Mouse (Mus musculus) lung, embryonic 15.5 days (tissue): ENCODE measurements around the gene Kcnh4. TPM values are rescaled to one million over a fixed set of nuclear protein-coding genes. Genes with fewer than 3 reads are reported as not detected.
"Not testable (repeated sequence)": the region's sequence is repeated elsewhere in the genome, so short reads cannot be mapped to it uniquely, and the experiment has no call there.

ENCODE experiments used
- ATAC-seq: fragments of 200-750 bp; cut with Nextera tagmentation; 2 replicates; pipeline ENCODE4 v1.8.0; 2017; ENCODE audit warnings: moderate number of reproducible peaks, borderline replicate concordance; ENCODE audit not compliant: low FRiP score, low TSS enrichment; ENCODE audit errors: extremely low read depth
- H3K27ac ChIP-seq: fragments of 300-500 bp; sonication (generic); 2 replicates; pipeline ENCODE4 v1.5.1; 2015; ENCODE audit warnings: moderate library complexity, mild to moderate bottlenecking, inconsistent platforms
- H3K27me3 ChIP-seq: fragments of 300-500 bp; sonication (generic); 2 replicates; pipeline ENCODE4 v1.6.1; 2015; ENCODE audit warnings: inconsistent platforms
- H3K36me3 ChIP-seq: fragments of 300-500 bp; sonication (generic); 2 replicates; pipeline ENCODE4 v1.6.1; 2015; ENCODE audit warnings: inconsistent platforms
- H3K4me1 ChIP-seq: fragments of 300-500 bp; sonication (generic); 2 replicates; pipeline ENCODE4 v1.6.1; 2015; ENCODE audit warnings: inconsistent platforms
- H3K4me2 ChIP-seq: fragments of 300-500 bp; sonication (generic); 2 replicates; pipeline ENCODE4 v1.6.1; 2015; ENCODE audit warnings: inconsistent platforms, mild to moderate bottlenecking, moderate library complexity
- H3K4me3 ChIP-seq: fragments of 300-500 bp; sonication (generic); 2 replicates; pipeline ENCODE4 v1.5.1; 2015; ENCODE audit warnings: mild to moderate bottlenecking, inconsistent platforms
- H3K9ac ChIP-seq: fragments of 300-500 bp; sonication (generic); 2 replicates; pipeline ENCODE4 v1.6.1; 2015; ENCODE audit warnings: inconsistent platforms
- H3K9me3 ChIP-seq: fragments of 300-500 bp; sonication (generic); 2 replicates; pipeline ENCODE4 v1.6.1; 2016; ENCODE audit warnings: inconsistent platforms
- WGBS: fragments of 180-500 bp; shearing (Covaris S2); methylation state at CpG from one replicate; pipeline ENCODE4 v1.1.7; 2015; 5-methylcytosine and 5-hydroxymethylcytosine counted together
- polyA plus RNA-seq: library from polyadenylated mRNA; unstranded; fragments of >200 nt; fragmentation: Nextera tagmentation; extraction: Ambion mirVana; gene quantifications from 2 replicates; pipeline ENCODE4 v1.2.1, GENCODE M21; 2015

Kcnh4 gene
- polyA plus RNA-seq = 0.04 TPM in 1 of 2 replicates, not detected in the other

DNA sequence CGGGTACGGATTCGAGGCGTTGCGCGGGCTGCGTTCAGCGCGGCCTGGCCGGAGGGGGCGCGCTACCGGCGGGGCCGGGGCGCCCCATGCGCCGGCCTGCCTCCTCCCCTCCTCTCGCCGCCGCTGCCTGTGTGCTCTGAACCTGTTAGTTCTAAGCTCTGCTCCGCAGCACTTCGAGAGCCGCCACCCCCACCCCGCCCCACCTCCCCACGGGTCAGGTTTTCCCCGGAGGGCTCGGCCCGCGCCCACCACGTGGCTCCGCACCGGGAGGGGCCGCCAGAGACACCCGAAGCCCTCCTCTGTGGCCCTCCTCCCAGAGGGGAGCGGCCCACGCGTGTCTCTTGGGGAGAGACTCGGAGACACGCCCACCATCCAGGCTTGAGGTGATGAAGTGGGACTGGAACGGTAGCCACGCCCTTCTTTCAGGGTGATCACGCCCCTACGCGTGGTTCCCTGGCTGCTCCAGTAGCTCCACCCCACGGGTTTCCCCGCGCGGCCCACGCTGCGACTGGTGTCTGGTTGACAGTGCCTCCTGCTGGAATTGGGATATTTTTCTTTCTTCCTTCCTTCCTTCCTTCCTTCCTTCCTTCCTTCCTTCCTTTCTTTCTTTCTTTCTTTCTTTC lies at the start of gene Kcnh4:
TSS of gene Kcnh4 (minus strand) at position 332 of the 623 bp plus-strand sequence.
- Histone ChIP-seq H3K4me3 (peak within 1 kb of the TSS; percentile 28), H3K27ac (no peak within 1 kb of the TSS), H3K9me3 (no peaks in the 10 kb centered on the region), H3K4me2 (peak within 1 kb of the TSS; percentile 63), H3K9ac (no peak within 1 kb of the TSS), H3K4me1 (peaks cover 17% of the 10 kb centered on the region), H3K36me3 (no peaks in the 10 kb centered on the region), H3K27me3 (peaks cover 37% of the 10 kb centered on the region)
- 1% methylated on average over 51 of the region's 51 CpGs for WGBS
- 0 out of 2 replicates have a peak, but pooled peaks have one; percentile 8 for ATAC-seq

DNA sequence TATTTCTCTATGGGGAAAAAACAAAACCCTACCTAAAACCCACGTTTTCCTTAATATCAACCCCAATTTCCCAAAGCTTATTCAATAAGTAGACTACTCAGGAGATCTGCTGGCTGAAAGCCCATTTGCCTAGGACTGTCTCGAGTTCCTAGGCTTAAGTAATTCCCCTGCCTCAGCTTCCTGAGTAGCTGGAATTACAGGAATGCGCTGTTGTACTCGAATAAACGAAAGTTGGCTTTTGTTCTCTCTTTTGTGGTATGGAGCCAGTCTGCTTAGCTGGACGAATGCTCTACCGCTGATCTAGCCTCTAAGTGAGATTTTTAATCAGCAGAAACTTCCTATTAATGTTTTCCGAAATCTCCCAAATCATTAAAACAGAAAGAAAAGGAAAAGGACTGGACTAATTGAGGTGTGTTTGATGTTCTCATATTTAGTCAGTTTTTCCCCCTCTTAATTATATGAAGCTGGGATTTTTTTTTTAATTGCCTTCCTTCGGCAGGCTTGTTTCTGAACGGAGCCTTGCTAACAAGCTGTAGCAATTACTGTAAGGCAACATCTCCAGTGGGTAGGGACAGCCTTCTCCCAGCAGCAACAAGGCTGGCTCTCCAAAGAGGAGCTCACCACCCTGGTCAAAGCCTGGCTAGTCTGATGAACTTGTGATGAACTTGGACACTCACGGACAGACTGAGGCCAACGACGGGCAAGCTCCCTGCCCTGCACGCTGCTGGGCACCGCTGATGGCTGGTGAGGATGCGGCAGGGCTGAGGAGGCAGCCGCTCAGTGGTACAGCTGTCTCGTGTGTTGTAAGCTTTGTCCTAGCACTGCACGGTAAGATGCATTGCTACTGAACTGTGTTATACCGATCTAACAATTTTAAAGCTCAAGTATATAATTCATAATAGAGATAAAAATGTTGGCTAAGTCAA lies 46.9 kb upstream of the Kcnh4 start:
- no peak for ATAC-seq
- H3K4me1 ChIP-seq = no peaks in the 10 kb centered on the region
- 68% methylated on average over 20 of the region's 20 CpGs for WGBS

DNA sequence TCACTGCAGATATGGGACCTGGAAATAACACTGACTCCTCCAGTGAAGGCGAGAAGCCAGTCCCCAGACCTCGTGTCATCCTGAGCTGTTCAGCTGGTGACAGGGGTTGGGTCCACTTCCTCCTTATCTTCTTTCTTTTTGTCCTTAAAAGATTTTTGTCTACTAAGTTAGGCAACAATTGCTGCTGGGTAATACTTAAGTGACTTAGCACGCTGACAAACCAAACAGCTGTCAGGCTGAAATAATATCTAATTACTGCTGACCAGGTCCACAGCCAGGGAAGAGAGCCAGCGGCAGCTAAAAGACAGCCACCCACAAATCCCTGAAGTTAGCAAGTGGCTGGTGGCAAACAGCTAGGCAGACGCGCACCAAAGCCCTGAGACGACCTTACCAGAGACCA lies 45.8 kb upstream of the Kcnh4 start:
- no peaks in the 10 kb centered on the region for H3K4me1 ChIP-seq
- no peaks in the 10 kb centered on the region for H3K27me3 ChIP-seq
- no peak overlapping the region for H3K4me3 ChIP-seq
- no peak for ATAC-seq
- 63% methylated on average over 7 of the region's 7 CpGs for WGBS
- no peak overlapping the region for H3K4me2 ChIP-seq
- no peak overlapping the region for H3K9ac ChIP-seq
- no peaks in the 10 kb centered on the region for H3K9me3 ChIP-seq
- peaks cover 36% of the 10 kb centered on the region for H3K36me3 ChIP-seq
- H3K27ac ChIP-seq = no peak overlapping the region

More for the DNA sequence above, 46.9 kb upstream of the Kcnh4 start:
- Histone ChIP-seq H3K27ac (no peak overlapping the region), H3K27me3 (no peaks in the 10 kb centered on the region), H3K4me3 (no peak overlapping the region), H3K36me3 (peaks cover 28% of the 10 kb centered on the region), H3K4me2 (no peak overlapping the region), H3K9me3 (no peaks in the 10 kb centered on the region), H3K9ac (no peak overlapping the region)

DNA sequence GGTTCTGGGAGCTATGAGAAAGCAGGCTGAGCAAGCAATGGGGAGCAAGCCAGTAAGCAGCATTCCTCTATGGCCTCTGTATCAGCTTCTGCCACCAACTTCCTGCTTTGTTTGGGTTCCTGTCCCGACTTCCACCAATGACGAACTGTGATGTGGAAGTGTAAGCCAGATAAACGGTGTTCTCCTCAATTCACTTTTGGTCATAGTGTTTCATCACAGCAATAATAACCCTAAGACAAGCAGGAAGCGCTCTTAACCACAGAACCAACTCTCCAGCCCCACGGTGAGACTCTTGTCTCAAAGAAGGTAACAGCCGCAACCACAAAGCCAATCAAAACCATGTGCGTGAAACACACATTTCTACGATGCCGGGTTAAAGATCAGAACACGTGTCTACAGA lies 44.7 kb upstream of the Kcnh4 start:
- Histone ChIP-seq H3K9me3 (no peaks in the 10 kb centered on the region), H3K27me3 (no peaks in the 10 kb centered on the region), H3K36me3 (peaks cover 36% of the 10 kb centered on the region), H3K27ac (no peak overlapping the region), H3K4me3 (no peak overlapping the region), H3K9ac (no peak overlapping the region), H3K4me1 (no peaks in the 10 kb centered on the region), H3K4me2 (no peak overlapping the region)
- ATAC-seq = no peak
- WGBS = 90% methylated on average over 10 of the region's 10 CpGs

DNA sequence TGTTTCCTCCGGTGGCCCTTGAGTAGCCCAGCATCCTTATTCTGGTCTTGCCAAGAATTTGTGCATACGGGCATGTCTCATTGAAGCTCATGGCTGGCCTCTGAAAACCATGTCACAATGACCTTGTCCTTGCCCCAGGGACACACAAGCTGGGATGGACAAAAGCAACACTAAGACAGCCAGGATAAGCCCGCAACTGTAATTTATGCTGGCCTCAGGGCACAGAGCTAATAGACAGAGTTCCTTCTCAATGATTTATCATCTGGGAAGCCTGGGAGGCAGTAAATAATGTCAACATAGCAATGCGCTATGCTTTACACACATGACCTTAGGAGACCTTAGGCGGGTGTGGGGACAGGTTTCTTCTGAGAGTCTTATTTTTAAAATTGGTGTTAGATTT lies 39.7 kb upstream of the Kcnh4 start:
- no peaks in the 10 kb centered on the region for H3K27me3 ChIP-seq
- WGBS = 70% methylated on average over 5 of the region's 5 CpGs
- no peaks in the 10 kb centered on the region for H3K4me1 ChIP-seq
- H3K9ac ChIP-seq = no peak overlapping the region
- no peak overlapping the region for H3K4me2 ChIP-seq
- ATAC-seq = no peak
- peaks cover 42% of the 10 kb centered on the region for H3K36me3 ChIP-seq
- no peaks in the 10 kb centered on the region for H3K9me3 ChIP-seq
- no peak overlapping the region for H3K27ac ChIP-seq
- H3K4me3 ChIP-seq = no peak overlapping the region

DNA sequence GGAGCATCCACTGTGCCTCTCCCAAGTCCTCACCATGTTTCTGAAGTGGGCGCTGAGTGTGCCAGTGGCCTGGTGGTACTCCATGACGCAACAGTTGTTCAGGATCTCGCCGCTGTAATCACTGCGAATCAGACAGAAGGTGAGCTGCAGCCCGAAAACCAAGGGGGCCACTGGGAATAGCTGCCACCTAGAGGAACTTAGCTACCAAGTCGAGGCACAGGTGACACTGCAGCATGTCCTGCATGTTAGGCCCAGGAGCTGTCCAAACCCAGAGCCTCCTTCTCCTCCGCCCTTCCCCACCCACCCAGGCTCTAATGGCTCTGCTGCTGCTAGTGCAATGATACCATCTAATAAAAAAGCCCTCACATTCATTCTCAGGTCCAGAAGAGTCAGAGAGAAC lies 36.8 kb upstream of the Kcnh4 start:
- Histone ChIP-seq H3K9me3 (no peaks in the 10 kb centered on the region), H3K4me3 (no peak overlapping the region), H3K4me1 (no peaks in the 10 kb centered on the region), H3K27me3 (no peaks in the 10 kb centered on the region), H3K9ac (no peak overlapping the region), H3K36me3 (peaks cover 24% of the 10 kb centered on the region), H3K27ac (no peak overlapping the region), H3K4me2 (no peak overlapping the region)
- 64% methylated on average over 8 of the region's 8 CpGs for WGBS
- ATAC-seq = no peak

DNA sequence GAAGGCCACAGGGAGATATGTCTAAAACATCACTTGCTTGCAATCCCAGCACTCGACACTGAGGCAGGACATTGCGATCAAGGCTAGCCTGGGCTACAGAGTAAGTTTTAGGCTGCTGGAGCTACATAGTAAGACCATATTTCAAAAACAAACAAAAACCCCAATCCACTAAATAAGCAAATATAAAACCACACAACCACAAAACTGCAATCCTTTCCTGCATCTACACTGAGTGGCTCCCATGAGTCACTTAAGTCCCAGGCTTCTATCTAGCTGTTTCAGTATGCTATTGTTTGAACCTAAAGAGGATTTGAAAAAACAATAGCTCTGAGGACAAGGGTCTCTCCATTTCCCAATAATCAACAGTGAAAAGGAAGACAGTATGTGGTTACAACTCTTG lies 35.6 kb upstream of the Kcnh4 start:
- H3K27ac ChIP-seq = no peak overlapping the region
- no peak overlapping the region for H3K9ac ChIP-seq
- no peaks in the 10 kb centered on the region for H3K9me3 ChIP-seq
- ATAC-seq = no peak
- no peaks in the 10 kb centered on the region for H3K4me1 ChIP-seq
- H3K27me3 ChIP-seq = no peaks in the 10 kb centered on the region
- H3K4me3 ChIP-seq = no peak overlapping the region
- H3K4me2 ChIP-seq = no peak overlapping the region
- peaks cover 18% of the 10 kb centered on the region for H3K36me3 ChIP-seq
- 93% methylated on average over 2 of the region's 2 CpGs for WGBS

DNA sequence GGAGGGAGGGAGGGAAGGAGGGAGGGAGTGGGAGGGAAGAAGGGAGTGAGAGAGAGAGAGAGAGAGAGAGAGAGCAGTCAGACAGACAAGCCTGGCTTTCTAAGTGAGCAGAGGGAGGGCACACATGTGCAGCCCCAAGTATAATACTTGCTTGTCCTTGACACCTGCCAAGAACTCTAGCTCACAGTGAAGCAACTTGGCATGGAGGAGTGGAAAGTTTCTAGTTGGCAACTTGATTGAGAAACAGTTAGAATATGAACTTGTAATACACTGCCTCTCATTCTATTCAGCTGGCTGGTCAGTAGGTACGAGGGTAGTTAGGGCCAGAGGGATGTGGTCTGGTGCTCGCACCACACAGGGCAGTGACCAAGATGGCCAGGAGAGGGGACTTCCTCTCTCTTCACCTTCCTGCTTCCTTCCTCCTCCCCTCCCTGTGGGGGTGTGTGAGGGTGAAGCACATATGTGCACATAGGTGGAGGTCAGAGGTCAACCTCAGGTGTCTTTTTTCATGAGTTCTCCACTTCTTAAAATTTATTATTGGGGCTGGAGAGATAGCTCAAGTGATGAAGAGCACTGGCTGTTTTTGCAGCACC lies 31.8 kb upstream of the Kcnh4 start:
- 63% methylated on average over 2 of the region's 2 CpGs for WGBS
- Histone ChIP-seq H3K4me2 (no peak overlapping the region), H3K27me3 (no peaks in the 10 kb centered on the region), H3K9me3 (no peaks in the 10 kb centered on the region), H3K36me3 (peaks cover 49% of the 10 kb centered on the region), H3K9ac (no peak overlapping the region), H3K27ac (no peak overlapping the region), H3K4me1 (no peaks in the 10 kb centered on the region), H3K4me3 (no peak overlapping the region)
- ATAC-seq = no peak

DNA sequence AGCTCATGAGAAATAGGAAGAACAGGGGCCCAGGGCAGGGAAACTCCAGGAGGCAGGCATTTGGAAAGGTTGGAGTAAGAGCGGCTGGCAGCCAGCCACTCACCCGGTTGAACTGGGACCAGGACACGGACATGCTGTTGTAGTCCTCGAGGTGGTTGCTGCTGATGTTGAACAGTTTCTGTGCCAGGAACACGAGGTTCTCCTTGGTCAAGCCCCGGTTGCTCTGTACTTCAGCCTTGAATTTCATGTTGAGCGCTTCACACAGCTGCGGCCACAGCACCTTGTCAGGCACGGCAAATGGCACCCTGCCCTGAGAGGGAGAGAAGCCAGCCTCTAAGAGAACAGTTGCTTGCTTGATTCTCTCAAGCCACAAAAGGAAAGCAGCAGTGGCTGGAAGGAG lies 30.9 kb upstream of the Kcnh4 start:
- not testable (repeated sequence) for H3K4me1 ChIP-seq, H3K4me2 ChIP-seq, H3K27me3 ChIP-seq, H3K4me3 ChIP-seq, H3K9ac ChIP-seq, ATAC-seq, H3K9me3 ChIP-seq, H3K27ac ChIP-seq
- WGBS = 71% methylated on average over 9 of the region's 9 CpGs
- peaks cover 45% of the 10 kb centered on the region for H3K36me3 ChIP-seq

DNA sequence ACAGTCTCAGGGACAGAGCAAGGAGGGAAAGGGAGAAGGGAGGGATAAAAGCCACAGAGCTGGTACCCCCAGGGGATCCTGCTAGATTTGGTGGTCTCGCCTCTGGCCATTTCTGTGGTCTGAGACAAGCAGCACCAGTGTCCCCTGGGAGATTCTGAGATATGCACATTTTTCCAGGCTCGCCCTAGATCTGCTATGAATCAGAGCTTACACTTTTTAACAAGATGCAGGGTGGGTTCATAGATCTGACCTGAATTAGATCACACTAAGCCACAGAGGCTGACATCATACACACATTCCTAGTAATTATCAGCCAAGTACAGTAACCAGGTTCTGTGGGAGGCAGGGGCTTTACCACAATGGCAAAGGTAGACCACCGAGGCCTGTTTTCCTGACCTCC lies 30.0 kb upstream of the Kcnh4 start:
- Histone ChIP-seq H3K27me3 (no peaks in the 10 kb centered on the region), H3K9me3 (no peaks in the 10 kb centered on the region), H3K4me2 (no peak overlapping the region), H3K4me1 (no peaks in the 10 kb centered on the region), H3K36me3 (peaks cover 39% of the 10 kb centered on the region), H3K9ac (no peak overlapping the region), H3K4me3 (no peak overlapping the region), H3K27ac (no peak overlapping the region)
- ATAC-seq = no peak
- WGBS = 89% methylated on average over 3 of the region's 3 CpGs

DNA sequence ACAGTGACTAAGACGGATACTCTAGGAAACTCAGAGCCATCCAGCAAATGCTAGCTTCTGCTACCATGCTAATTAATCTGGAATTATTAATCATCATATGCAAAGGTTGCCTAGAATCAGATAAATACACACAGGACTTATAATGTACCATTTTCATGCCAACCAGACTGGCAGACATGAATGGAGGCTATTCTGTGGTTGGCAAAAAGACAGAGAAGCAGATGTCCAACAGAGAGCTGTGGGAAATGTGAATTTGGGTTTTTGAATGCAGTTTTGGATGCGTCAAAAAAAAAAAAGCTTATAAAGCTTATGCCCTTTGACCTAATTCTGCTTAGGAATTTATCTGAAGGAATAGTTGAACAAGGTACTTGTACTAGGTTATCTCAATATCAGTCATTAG lies 26.0 kb upstream of the Kcnh4 start:
- no peaks in the 10 kb centered on the region for H3K9me3 ChIP-seq
- H3K27me3 ChIP-seq = no peaks in the 10 kb centered on the region
- no peak overlapping the region for H3K4me3 ChIP-seq
- peaks cover 54% of the 10 kb centered on the region for H3K36me3 ChIP-seq
- H3K9ac ChIP-seq = no peak overlapping the region
- 0 out of 2 replicates have a peak, but pooled peaks cover 3% of the 10 kb centered on the region for H3K4me1 ChIP-seq
- WGBS = 86% methylated on average over 2 of the region's 2 CpGs
- ATAC-seq = no peak
- no peak overlapping the region for H3K27ac ChIP-seq
- H3K4me2 ChIP-seq = no peak overlapping the region

DNA sequence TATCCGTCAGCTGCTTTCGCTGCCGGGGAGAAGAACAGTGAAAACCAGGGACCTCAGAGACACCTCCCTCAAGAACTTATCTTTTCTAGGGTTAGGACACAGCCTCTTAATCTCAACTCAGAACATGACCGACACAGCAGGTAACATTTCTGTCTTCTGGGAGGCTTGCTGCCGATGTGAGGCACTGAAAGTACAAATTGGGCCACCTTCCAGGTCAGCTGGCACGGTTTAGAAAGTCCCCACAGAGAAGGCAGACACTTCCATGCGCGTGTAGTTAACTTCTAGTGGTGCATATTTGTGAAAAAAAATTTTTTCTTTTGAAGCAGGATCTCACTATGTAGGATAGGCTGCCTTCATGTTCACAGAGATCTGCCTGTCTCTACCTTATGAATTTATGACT lies 24.5 kb upstream of the Kcnh4 start:
- Histone ChIP-seq H3K9ac (no peak overlapping the region), H3K4me3 (no peak overlapping the region), H3K36me3 (peaks cover 47% of the 10 kb centered on the region), H3K4me1 (0 out of 2 replicates have a peak, but pooled peaks cover 3% of the 10 kb centered on the region), H3K27me3 (no peaks in the 10 kb centered on the region), H3K9me3 (no peaks in the 10 kb centered on the region), H3K27ac (no peak overlapping the region), H3K4me2 (no peak overlapping the region)
- ATAC-seq = no peak
- 84% methylated on average over 8 of the region's 8 CpGs for WGBS
